Mouse (Mus musculus) cerebellum, adult 11 months (tissue): ENCODE measurements around the gene Gm11627.
"Not testable (repeated sequence)": the region's sequence is repeated elsewhere in the genome, so short reads cannot be mapped to it uniquely, and the experiment has no call there.

ENCODE experiments used
- DNase-seq: peaks from one replicate; pipeline ENCODE4 v3.0.0; 2022

The Gm11627 gene

DNA sequence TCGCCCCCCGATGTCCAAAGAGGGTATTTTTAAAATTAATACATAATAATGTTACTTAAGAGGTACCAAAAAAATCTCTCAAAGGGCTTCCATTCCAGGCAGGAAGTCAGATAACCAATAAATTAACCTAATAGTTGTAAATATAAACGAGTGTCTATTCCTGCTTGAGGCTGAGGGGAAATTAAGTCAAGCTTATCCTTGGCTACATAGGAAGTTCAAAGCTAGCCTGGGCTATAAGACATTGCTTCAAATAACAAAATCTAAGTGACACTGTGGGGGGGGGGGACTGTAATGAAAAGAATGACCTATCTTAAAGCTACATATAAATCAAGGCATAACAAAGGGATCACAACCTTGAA lies 22.6 kb downstream of the Gm11627 start:
- DNase-seq = no peak

- DNase-seq = peak; percentile 94
Measured at GRCm38 (mm10) chr11:102556031-102556715, 23.1 kb downstream of the Gm11627 start, which contains the start of gene Gpatch8. Gpatch8 (minus strand) TSS chr11:102556392.

DNA sequence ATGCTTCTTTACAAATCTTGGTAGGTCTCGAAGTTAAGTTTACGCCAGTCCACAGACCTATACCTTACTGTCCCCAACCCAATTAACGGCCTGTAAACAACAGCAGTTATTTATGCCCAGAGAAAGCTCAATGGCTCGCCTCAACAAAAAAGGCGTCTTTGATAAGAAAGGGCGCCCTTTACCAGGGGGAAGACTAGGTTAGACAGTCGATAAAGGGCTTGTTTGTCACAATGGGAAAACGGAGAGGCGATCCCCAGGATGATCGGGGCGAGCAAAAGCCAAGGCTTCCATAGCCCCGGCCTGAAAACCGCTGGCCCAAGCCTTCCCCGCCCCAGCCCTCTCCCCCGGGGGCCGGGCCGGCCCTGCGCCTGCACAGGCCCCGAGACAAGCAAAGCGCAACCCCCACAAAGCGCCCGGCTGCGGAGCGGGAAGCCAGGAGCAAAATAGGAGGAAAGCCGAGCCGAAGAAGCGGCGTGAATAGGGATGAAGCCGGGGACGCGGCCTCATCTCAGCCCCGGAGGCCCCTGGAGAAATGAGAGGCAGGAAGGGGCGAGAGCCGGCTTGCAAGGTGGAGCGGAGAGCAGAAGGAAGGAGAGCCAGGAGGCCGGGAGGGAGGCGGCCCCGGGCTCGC lies 23.7 kb downstream of the Gm11627 start:
- DNase-seq = no peak

GRCm38 (mm10) chr11:102552051-102552450 lies 27.2 kb downstream of the Gm11627 start:
- no peak for DNase-seq

DNA sequence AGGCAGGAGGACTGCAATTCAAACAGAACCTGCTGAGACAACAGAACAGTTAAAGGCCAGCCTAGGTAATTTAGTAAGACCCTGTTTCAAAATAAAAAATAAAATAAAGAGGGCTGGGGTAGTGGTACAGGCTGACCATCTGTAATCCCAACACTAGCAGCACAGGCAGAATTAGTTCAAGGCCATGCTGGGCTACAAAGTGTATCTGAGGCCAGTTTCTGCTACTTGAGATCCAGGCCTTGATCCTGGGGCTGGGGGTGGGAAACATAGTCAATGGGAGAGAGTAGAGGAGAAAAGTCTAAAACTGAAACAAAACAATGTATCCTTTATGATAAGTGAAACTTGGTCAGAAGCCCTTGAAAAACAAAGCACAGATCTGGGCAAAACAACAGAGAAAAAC lies 28.1 kb downstream of the Gm11627 start:
- DNase-seq = no peak

DNA sequence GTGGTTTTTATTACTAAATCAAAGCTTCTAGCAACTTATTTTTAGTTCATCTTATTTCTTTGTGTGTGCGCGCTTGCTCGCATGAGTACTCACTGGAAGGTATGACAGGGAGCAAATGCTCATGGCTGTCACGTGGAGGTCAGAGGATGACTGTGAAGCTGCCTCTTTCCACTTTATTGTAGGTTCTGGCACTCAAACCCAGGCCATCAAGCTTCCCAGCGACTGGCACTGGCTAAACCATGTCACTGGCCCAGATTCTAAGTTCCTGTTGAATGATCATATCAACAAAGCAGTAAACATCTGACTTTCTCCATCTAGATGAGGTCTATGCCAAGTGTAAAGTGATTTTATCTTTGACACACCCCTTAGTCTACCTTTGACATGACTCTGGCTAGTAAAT lies 37.8 kb downstream of the Gm11627 start:
- DNase-seq = no peak

GRCm38 (mm10) chr11:102540286-102540685 lies 39.0 kb downstream of the Gm11627 start:
- DNase-seq = not testable (repeated sequence)

- no peak for DNase-seq
Measured at GRCm38 (mm10) chr11:102539690-102540089, 39.6 kb downstream of the Gm11627 start.

DNA sequence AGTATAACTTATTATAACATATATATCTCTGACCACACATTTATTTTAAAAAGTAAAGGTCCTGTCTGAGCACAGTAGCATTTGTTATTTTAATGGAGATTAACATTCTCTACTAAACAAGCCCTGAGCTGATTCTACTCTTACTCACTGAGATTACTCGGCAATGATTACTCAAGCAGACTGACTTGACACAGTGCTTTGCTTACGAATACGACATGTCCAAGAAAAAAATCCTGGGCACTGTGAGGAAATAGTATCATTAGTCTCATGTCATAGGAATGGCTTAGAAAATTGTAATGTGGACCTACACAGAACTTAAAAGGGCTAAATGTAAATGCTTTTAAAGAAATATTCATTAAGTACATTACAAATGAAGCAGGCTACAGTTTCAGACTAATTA lies 43.1 kb downstream of the Gm11627 start:
- DNase-seq = no peak

DNA sequence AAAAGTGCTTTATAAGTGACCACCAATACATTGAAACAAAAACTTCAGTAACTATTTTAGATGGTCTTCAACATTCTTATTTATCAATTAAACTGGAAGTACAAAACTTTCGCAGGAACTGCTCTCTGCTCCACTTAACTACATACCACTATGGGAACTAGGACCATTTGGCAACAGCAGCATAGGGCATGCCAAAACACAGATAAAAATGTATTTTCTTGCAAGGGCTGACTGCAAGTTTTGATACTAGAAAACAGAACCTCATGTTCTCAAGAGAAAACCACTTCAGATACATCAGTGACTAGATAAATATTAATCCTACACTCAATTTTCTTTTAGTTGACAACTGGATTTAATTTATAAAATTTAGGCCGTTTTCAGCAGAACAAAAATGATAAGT lies 45.2 kb downstream of the Gm11627 start:
- no peak for DNase-seq

DNA sequence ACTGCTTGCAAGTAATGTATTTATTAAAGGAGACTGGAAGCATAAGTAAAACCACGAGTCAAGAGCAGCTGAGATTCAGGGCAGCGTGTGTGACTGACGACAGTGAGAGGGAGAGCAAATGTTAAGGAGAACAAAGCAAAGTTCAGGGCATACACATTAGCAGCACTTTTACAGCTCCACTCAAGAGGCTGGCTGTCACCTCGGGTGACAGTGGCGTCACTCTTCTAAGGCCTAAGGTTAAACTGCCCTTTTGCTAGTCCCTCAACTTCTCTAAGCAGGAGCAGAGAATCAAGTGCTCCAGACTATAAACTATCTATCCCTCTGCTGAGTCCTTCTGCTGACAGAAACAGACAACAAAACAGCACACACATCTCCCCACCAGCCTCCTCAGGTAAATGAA lies 47.8 kb downstream of the Gm11627 start:
- DNase-seq = no peak
